Mouse (Mus musculus): ENCODE results near the gene Epyc. TPM values are rescaled to one million over a fixed set of nuclear protein-coding genes. Genes with fewer than 3 reads are reported as not detected.

Gene Epyc
- polyA plus RNA-seq (2017; shearing (Covaris generic)): not detected

GRCm38 (mm10) chr10:97643768-97644167 lies at the start of gene Epyc:
Gene Epyc, plus strand, starts transcription at chr10:97644068.

GRCm38 (mm10) chr10:97606579-97606978 lies 37.3 kb upstream of the Epyc start, which contains the start of gene Kera:
Gene Kera, plus strand, starts transcription at chr10:97606879.

GRCm38 (mm10) chr10:97692913-97693312 lies 49.0 kb downstream of the Epyc start, which contains the start of gene Ccer1:
Gene Ccer1, plus strand, starts transcription at chr10:97693059.

DNA sequence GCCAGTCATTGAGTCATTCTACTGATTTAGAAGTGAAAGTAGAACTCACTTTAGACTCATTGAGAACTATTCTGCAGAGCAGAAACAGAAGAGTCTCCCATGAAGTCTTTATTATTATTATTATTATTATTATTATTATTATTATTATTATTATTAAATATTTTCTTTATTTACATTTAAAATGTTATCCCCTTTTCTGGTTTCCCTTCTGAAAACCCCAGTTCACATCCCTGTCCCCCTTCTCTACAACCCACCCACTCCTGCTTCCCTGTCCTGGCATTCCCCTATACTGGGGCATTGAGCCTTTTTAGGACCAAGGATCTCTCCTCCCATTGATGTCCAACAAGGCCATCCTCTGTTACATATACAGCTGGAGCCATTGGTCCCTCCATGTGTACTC lies 82.8 kb downstream of the Epyc start, which contains the start of gene C030005K15Rik:
TSS of gene C030005K15Rik (minus strand) at position 101 of the 400 bp plus-strand sequence.

Other genes starting within 250 kb of the Epyc start
- 0.11 TPM for gene Dcn, start 164.5 kb upstream of the Epyc start, polyA plus RNA-seq (2017; shearing (Covaris generic))
- not detected for gene Lum, start 78.9 kb upstream of the Epyc start, polyA plus RNA-seq (2017; shearing (Covaris generic))
- gene Kera, start 37.2 kb upstream of the Epyc start, polyA plus RNA-seq (2017; shearing (Covaris generic)): not detected
- gene Ccer1, start 49.0 kb downstream of the Epyc start, polyA plus RNA-seq (2017; shearing (Covaris generic)): not detected
- gene C030005K15Rik, start 82.7 kb downstream of the Epyc start, polyA plus RNA-seq (2017; shearing (Covaris generic)): not detected

Measured in effector memory CD4-positive, alpha-beta T cell, adult 7 months (primary cell).